Mouse (Mus musculus): Measurements from ENCODE around the gene Trp53i13.

Gene Trp53i13

GRCm38 (mm10) chr11:77507426-77507825 lies 8.4 kb downstream of the Trp53i13 start:
- no peak for DNase-seq

GRCm38 (mm10) chr11:77506941-77507340 lies 8.8 kb downstream of the Trp53i13 start:
- no peak for DNase-seq

DNA sequence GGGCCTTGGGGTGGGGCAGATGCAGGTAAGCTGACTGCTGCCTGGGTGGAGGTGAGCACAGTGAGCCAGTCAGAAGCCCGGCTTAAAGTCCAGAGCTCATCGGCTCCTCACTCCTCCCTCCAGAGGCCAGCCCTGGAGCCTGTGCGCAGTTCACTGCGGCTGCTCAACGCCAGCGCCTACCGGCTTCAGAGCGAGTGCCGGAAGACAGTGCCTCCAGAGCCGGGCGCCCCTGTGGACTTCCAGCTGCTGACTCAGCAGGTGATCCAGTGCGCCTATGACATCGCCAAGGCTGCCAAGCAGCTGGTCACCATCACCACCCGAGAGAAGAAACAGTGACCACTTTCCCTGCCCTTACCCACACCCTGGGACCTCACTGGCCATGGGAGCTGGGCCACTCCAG lies 9.5 kb downstream of the Trp53i13 start:
- no peak for DNase-seq

- DNase-seq: no peak
Measured at GRCm38 (mm10) chr11:77505291-77505980, 10.3 kb downstream of the Trp53i13 start.

DNA sequence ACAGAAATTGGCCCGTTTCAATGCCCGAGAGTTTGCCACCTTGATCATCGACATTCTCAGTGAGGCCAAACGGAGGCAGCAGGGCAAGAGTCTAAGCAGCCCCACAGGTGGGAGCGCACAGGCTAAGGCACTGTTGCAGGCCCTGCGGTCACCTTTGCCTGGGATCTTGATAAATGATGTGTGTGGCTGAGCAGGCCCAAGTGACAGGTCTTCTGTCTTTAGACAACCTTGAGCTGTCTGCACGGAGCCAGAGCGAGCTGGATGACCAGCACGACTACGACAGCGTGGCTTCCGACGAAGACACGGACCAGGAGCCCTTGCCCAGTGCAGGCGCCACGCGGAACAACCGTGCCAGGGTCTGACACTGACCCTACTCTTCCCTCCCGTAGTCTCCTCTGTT lies 11.4 kb downstream of the Trp53i13 start:
- DNase-seq: no peak

DNA sequence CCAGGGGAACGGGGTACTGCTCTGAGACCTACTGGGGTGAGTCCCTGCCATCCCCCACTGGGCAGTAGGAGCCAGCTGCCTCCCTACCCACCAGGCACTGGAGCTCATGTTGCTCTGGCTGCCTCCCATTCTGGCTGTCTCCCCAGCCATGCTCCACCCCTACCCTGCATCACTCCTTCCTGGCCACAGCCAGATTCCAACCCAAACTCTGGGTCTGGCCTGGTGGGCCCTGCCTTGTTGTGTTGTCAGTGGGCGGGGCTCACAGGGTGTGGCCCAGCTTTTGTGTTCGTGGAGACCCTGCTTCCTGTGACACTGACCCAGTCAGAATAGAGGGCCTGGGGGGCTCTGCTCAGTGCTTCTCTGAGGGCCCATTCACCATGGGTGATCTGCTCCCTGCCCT lies 12.3 kb downstream of the Trp53i13 start:
- no peak for DNase-seq

DNA sequence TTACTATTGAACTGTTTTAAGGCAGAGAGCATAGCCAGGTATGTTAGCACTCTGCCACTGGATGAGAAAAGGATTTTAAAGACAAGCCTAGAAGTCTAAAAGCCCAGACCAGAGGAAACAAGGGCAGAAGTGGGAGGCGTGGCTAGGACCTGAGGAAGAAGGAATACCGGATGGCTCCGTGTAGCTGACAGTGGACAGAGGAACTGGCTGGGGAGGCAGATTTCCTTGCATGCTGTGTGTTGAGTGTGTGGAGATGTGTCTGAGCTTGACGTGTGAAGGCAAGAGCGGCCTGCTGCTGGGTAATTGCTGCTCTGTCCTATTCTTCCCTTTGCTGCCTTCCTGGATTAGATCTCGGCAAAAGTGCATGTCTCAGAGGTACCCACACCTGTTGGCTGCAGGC lies 13.3 kb downstream of the Trp53i13 start:
- DNase-seq: no peak

GRCm38 (mm10) chr11:77501971-77502370 lies 13.8 kb downstream of the Trp53i13 start:
- no peak for DNase-seq

DNA sequence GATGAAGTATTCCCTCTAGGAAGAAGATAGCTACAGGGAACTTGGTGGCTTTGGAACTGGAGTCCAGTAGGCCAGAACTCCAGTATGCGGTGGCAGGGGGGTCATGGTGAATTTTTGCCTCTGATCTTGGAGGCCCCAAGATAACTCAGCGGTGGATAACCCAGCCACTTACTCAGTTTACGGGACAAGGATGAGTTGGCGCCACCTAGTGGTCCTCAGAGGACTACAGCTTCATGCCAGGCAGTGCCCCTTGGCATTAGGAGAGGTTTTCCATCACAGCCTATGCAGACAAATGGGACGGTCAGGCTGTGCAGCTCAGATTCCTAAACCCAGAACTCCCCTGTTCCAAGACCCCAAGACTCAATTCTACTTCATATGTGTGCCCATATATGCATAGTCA lies 14.4 kb downstream of the Trp53i13 start:
- peak; percentile 78 for DNase-seq

GRCm38 (mm10) chr11:77500361-77501325 lies 15.1 kb downstream of the Trp53i13 start:
- no peak for DNase-seq

- DNase-seq: no peak
Measured at GRCm38 (mm10) chr11:77499354-77499753, 16.4 kb downstream of the Trp53i13 start.

DNA sequence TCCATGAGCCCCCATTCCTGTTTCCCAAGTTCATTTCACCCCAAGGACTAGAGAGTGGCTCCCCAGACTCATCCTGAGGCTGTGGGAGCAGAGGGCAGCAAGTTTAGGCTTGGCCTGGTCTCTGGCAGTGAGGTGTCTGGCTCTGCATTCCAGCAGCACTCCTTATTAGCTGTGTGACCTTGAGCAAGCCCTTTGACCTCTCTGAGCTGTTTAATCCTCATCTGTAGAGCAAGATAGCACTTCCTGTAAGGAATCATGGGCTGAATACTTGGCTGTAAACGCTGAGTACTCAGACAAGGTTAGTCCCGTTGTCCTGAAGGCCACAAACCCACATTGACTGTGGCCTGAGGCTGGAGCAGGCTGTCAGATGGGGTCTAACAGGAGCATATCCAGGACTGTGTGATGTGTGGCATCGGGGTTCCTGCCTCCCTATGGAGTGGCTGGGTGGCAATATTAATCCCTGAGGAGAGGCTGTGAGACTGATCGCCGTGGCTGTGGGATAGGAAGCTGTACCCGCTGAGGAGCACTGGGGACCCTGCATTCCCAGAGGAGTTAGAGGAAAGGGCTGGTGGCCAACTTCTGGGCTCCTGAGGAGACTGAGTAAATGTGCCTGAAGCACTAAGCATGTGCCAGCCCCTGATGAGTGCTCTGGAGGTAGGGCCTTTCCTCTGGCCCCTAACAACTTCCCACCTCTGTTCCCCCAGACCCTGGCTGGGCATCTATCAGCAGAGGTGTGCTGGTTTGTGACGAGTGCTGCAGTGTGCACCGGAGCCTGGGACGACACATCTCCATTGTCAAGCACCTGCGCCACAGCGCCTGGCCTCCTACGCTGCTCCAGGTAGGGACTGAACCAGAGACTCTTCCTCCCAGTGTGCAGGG lies 17.3 kb downstream of the Trp53i13 start:
- DNase-seq: no peak

DNA sequence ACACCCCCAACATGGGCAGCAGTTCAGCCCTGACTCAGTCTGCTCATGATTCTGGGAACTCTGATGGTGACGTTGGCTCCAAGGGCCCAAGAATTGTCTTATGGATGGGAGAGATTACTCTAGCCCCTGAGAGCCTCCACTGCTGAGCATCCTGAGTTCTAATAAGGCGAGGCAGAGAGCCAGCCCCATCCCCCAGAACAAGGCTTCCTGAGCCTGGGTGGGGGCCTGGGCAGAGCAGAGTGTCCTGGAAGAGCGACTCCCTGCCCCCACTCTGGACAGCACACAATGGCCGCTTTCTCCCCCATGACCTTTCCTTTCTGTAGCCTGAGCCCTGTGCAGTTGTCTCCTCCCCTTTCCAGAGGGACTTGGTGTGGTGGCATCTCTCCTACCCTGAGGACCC lies 17.9 kb downstream of the Trp53i13 start:
- no peak for DNase-seq

- no peak for DNase-seq
Measured at GRCm38 (mm10) chr11:77497341-77497756, 18.4 kb downstream of the Trp53i13 start.

DNA sequence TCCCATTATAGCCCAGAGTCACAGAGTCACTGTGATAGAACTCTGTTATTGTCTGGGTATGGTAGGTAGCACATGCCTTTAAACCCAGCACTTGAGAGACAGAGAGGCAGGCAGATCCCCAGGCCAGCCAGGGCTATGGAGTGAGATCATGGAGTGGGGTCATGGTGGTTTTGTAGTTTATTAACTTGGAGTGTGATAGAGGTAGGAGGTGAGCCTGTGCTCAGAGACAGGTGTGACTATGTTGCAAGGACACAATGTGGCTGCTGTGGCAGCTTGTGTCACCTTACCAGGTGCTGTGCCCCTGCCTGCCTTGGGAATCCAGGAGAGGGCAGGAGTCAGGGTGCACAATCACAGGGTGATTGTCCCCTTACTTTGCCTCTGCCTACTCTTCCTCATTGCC lies 20.3 kb downstream of the Trp53i13 start:
- no peak for DNase-seq

- DNase-seq: no peak
Measured at GRCm38 (mm10) chr11:77494782-77495181, 21.0 kb downstream of the Trp53i13 start.

- no peak for DNase-seq
Measured at GRCm38 (mm10) chr11:77494344-77494676, 21.5 kb downstream of the Trp53i13 start.

DNA sequence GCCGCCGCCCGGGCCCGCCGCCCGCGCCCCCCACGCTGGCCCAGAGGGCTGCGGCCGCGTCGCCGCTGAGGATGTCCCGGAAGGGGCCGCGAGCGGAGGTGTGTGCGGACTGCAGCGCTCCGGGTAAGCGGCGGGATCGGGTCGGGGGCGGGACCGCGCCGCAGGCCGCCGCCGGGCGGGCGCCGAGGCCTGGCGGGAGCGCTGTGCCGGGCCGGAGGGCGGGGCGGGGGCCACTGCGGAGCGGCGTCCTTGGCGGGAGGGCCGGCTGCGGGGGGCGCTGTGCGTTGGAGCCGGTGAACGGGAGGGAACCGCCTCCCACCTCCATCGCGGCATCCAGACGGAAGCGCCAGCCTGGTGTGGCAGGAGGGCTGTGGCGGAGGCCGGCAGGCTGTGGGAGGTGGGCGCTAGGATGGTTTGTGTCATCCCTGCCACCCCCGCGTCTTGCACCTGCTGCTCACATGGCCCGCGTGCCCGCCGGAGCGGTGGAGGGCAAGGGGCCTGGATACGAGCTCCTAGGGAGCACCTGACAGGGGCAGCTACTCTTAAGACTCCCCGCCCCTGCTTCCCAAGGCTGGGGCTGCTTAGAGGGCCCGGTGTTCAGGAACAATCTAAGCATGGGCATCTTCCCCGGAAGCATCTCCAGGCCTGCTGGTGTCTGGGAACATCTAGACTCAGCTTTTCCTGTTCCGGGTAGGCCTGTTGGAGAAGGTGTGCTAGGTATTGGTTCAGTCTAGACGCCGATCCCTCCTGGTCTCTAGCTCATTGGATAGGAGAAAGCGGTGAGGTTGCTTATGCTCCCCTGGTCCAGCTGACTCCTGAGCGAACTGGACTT lies 22.1 kb downstream of the Trp53i13 start, which contains the start of gene Git1:
TSS of gene Git1 (plus strand) at position 51 of the 832 bp plus-strand sequence.
- peak; percentile 78 for DNase-seq

DNA sequence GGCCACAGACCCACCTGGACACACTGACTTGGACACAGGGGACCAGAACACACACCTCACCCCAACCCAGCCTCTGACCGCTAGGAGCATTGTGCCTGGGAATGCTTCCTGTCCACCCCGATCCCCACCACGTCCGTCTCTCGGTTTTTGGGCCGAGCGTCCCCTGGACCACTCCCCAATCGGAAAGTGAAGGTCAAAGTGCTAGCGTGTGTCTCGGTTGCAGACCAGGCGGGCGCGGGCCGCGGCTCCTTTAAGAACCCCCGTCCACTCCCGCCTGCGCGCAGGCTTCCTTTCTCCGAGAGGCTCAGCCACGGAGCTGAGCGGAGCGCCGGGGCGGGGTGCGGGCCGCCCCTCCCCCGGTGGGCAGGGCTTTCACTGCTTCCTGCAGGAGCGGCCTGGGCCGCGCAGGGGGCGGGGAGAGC lies 22.9 kb downstream of the Trp53i13 start:
- DNase-seq: peak; percentile 96

GRCm38 (mm10) chr11:77492311-77492871 lies 23.4 kb downstream of the Trp53i13 start:
- no peak for DNase-seq

DNA sequence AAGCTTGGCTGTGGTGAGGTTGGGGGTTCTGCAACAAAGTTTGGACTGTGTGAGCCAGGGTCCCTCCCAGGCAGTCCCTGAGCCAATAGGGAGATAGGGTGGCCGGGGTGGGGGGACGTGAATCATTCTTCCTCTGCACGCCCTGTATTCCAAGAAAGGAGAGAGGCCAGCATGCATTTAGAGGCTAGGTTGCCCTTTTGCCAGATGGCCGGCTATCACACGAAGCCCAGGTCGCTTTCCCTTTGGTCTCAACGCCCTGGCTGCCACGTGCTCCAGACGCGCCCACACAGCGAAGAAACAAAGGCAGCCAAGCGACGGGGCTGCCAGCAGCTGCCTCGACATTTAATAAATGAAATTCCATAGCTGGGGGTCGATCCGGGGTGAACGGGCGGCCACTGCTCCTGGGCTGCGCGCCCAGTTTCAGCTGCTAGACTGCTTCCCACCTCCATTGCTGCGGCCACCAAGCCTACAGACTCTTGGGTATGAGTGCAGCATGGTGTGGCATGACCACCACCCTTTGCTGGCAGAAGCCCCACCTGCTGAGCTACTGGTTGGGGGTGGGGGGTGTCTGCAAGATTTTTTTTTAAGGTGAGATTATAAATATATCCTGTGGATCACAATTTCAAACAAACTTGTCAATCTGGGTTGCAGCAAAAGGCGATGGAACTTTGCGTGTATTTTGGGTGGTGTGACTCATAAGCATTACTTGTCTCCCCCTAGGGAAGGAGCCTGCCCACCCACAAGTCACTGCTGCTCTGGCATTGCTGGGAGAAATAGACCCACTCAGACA lies 24.1 kb downstream of the Trp53i13 start:
- DNase-seq: peak; percentile 82
